Mouse (Mus musculus) forebrain, embryonic 12.5 days (tissue): Measurements from ENCODE around the gene Snx29. TPM values are rescaled to one million over a fixed set of nuclear protein-coding genes. Genes with fewer than 3 reads are reported as not detected.

ENCODE experiments used
- ATAC-seq: fragments of 200-750 bp; cut with Nextera tagmentation; 2 replicates; pipeline ENCODE4 v1.8.0; 2017; ENCODE audit warnings: moderate TSS enrichment; ENCODE audit not compliant: low FRiP score
- H3K27ac ChIP-seq: fragments of 300-500 bp; sonication (generic); 2 replicates; pipeline ENCODE4 v1.5.1; 2016; ENCODE audit warnings: mild to moderate bottlenecking
- H3K27me3 ChIP-seq: fragments of 300-500 bp; sonication (generic); 2 replicates; pipeline ENCODE4 v1.6.1; 2016; ENCODE audit warnings: mild to moderate bottlenecking
- H3K36me3 ChIP-seq: fragments of 300-500 bp; sonication (generic); replicated peaks from 2 replicates; pipeline ENCODE4 v1.6.1; 2016; ENCODE audit warnings: mild to moderate bottlenecking
- H3K4me1 ChIP-seq: fragments of 300-500 bp; sonication (generic); 2 replicates; pipeline ENCODE4 v1.6.1; 2016
- H3K4me2 ChIP-seq: fragments of 300-500 bp; sonication (generic); 2 replicates; pipeline ENCODE4 v1.6.1; 2016; ENCODE audit warnings: mild to moderate bottlenecking, moderate library complexity
- H3K4me3 ChIP-seq: fragments of 300-500 bp; sonication (generic); replicated peaks from 2 replicates; pipeline ENCODE4 v1.5.1; 2016; ENCODE audit warnings: mild to moderate bottlenecking
- H3K9ac ChIP-seq: fragments of 300-500 bp; sonication (generic); 2 replicates; pipeline ENCODE4 v1.6.1; 2016; ENCODE audit warnings: mild to moderate bottlenecking
- H3K9me3 ChIP-seq: fragments of 300-500 bp; sonication (generic); 2 replicates; pipeline ENCODE4 v1.6.1; 2016
- WGBS: fragments of 180-500 bp; shearing (Covaris S2); methylation state at CpG from one replicate; pipeline ENCODE4 v1.1.7; 2016; 5-methylcytosine and 5-hydroxymethylcytosine counted together
- polyA plus RNA-seq: library from polyadenylated mRNA; unstranded; fragments of >200 nt; fragmentation: Nextera tagmentation; extraction: Ambion mirVana; gene quantifications from 2 replicates; pipeline ENCODE4 v1.2.1, GENCODE M21; 2016

The Snx29 gene
- polyA plus RNA-seq, 1 experiment from 2014 or later, result 16.4 TPM

DNA sequence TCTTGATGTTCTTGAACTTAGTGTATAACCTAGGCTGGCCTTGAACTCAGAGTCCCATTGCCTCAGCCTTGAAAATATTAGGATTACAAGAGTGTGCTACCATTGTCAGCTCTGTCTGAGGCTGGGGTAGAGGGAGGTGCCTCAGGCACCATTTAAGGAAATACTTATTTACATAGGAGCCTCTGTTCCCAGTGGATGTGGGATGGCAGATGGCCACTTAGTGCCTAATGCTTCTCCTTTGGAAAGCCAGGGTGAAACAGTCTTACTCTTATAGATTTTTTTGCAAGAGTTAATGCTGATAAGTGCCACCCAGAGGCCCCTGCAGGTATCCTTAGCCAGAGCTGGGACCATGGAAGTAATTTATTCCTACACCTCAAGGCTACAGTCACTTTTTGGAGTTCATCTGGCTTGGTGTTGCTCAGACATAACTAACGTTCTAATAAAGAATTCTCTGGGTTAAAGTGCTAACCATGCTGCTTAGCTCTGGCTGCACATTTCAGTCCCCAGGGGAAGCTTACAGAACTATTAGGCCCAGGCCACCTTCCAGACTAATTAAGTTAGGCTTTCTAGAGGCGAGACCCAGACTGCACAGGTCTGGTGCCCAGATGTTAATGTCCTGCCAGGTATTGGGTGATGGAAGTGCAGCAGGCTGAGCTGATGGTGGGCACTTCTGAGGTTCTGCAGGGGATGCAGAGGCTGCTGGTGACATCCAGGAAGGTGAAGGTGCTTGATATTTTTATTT lies 135.1 kb downstream of the Snx29 start:
- H3K4me2 ChIP-seq, result no peak overlapping the region
- no peaks in the 10 kb centered on the region for H3K27me3 ChIP-seq
- ATAC-seq, result no peak
- no peak overlapping the region for H3K9ac ChIP-seq
- H3K36me3 ChIP-seq, result peaks cover 15% of the 10 kb centered on the region
- H3K4me1 ChIP-seq, result no peaks in the 10 kb centered on the region
- no peak overlapping the region for H3K4me3 ChIP-seq
- H3K27ac ChIP-seq, result no peak overlapping the region
- WGBS, result 61% methylated on average over 2 of the region's 2 CpGs
- H3K9me3 ChIP-seq, result 0 out of 2 replicates have a peak, but pooled peaks cover 7% of the 10 kb centered on the region

DNA sequence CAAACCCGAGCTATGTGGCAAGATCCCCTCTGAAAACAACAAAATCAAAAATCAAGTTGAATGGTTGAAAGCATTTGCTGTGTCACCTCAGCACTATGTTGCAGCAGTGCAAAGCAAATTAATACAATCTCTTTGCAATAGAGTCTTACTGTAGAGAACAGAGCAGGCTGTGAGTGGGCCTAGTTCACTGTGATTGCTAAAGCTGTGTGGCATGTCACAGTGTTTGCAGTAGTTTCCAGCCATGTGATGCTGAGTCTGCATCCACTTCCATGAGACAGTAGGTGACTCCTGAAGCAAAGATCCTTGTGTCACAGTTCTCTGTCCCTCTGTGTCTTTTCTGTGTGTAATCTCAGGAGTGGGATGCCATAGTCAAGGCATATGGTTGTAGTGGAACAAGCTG lies 137.5 kb downstream of the Snx29 start:
- Histone ChIP-seq H3K4me2 (no peak overlapping the region), H3K9ac (no peak overlapping the region)

DNA sequence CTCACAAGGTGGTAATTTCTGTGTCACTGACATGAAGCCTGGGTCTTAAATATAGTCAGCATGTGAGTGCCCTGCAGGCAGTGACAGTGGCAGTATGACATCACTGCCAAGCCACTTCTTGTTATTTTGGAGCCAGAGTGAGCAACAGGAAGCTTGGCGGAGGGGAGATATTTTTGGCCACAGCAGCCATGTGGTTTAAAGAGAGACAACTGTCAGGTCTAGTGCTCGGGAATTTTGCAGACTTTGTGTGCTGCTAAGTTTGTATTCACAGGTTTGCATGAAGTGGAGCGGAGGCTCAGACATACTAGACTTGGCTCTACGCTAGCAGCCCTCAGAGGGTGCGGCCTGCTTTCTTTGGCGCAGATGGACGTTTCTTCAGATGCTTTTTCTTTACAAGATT lies 138.9 kb downstream of the Snx29 start:
- H3K4me1 ChIP-seq, result no peaks in the 10 kb centered on the region
- H3K4me2 ChIP-seq, result no peak overlapping the region
- H3K9ac ChIP-seq, result no peak overlapping the region
- 86% methylated on average over 7 of the region's 7 CpGs for WGBS
- H3K9me3 ChIP-seq, result no peaks in the 10 kb centered on the region
- H3K27ac ChIP-seq, result no peak overlapping the region
- no peak for ATAC-seq
- no peaks in the 10 kb centered on the region for H3K27me3 ChIP-seq
- no peaks in the 10 kb centered on the region for H3K36me3 ChIP-seq
- no peak overlapping the region for H3K4me3 ChIP-seq

More for the DNA sequence above, 137.5 kb downstream of the Snx29 start:
- H3K4me1 ChIP-seq, result no peaks in the 10 kb centered on the region
- H3K27me3 ChIP-seq, result no peaks in the 10 kb centered on the region
- no peak overlapping the region for H3K27ac ChIP-seq
- H3K9me3 ChIP-seq, result no peaks in the 10 kb centered on the region
- ATAC-seq, result no peak
- H3K36me3 ChIP-seq, result 0 out of 2 replicates have a peak, but pooled peaks cover 3% of the 10 kb centered on the region
- WGBS, result 94% methylated on average over 1 of the region's 1 CpGs
- H3K4me3 ChIP-seq, result no peak overlapping the region

DNA sequence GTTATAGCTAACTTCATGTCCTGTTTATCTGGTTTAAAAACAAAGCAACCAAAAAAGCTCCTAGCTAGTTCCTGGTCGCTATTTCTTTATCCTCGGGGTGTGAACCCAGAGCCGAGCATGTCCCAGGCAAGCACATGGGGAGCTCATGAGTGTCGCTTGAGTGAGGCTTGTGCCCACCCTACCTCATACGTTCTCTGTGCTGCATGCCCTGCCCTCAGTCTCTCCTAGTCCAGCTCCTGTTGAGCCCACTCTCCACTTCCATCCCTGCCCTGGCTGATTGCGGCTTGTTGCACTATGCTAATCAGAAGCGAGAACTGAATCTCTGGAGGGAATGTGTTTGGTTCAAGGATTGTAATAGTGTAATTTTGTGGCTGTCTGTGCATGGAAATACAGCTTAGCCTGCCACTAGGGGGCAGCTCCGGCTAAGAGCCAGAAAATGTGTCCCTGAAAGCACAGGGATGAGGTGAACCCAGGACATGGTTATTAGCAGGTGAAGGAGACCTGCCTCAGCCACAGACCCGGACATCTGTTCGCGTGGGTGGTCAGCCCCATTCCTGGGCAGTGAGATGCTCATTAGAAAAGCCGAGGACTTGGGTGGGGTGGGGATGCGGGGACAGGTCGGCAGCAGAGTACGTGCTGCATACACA lies 145.9 kb downstream of the Snx29 start:
- no peaks in the 10 kb centered on the region for H3K9me3 ChIP-seq
- WGBS, result 71% methylated on average over 15 of the region's 15 CpGs
- ATAC-seq, result 0 out of 2 replicates have a peak, but pooled peaks have one; percentile 51
- H3K27ac ChIP-seq, result no peak overlapping the region
- no peak overlapping the region for H3K9ac ChIP-seq
- no peaks in the 10 kb centered on the region for H3K27me3 ChIP-seq
- H3K4me1 ChIP-seq, result no peaks in the 10 kb centered on the region
- no peak overlapping the region for H3K4me2 ChIP-seq
- no peak overlapping the region for H3K4me3 ChIP-seq
- H3K36me3 ChIP-seq, result no peaks in the 10 kb centered on the region

DNA sequence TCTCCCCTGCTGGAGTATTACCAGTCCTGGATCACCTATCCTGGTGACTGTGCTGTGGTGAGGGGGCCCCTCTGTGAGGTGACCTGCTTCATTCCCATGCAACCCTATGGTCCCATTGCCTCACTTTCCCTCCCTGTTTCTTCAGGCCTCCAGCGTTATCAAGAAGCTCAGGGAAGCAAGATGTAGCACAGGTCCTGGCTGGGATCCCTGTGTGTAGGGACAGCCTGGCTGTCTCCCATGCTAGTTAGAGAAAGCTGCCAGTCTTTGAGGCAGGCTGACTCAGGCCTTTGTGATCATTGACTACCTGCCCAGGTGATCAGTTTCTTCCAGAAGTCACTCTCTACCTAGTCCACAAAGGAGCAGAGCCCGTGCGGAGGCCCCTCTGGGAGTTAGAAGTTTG lies 146.8 kb downstream of the Snx29 start:
- 89% methylated on average over 3 of the region's 3 CpGs for WGBS
- Histone ChIP-seq H3K36me3 (no peaks in the 10 kb centered on the region), H3K27ac (no peak overlapping the region), H3K4me3 (no peak overlapping the region), H3K9me3 (no peaks in the 10 kb centered on the region), H3K9ac (no peak overlapping the region), H3K27me3 (no peaks in the 10 kb centered on the region), H3K4me1 (no peaks in the 10 kb centered on the region), H3K4me2 (no peak overlapping the region)
- ATAC-seq, result no peak

DNA sequence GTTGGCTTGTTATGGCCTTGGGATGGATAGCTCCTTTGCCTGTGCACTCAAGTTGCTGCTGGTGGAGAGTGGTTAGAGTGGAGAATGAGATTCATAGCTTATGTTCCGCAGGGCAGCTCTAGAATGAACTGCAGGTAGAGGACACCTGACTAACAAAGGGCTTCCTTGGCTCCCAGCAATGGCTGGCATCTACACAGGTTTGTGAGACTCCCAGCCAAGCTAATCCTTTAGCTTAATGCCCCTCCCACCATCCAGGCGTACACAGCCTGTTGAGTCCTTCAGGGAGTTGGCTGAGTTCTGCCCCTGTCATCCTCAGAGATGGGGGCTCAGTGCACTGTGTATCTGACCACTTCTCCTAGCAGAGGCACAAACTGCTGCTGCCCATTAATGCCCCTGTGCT lies 148.5 kb downstream of the Snx29 start:
- no peaks in the 10 kb centered on the region for H3K4me1 ChIP-seq
- ATAC-seq, result no peak
- no peak overlapping the region for H3K4me2 ChIP-seq
- no peaks in the 10 kb centered on the region for H3K27me3 ChIP-seq
- no peak overlapping the region for H3K4me3 ChIP-seq
- no peak overlapping the region for H3K9ac ChIP-seq
- no peaks in the 10 kb centered on the region for H3K9me3 ChIP-seq
- no peaks in the 10 kb centered on the region for H3K36me3 ChIP-seq
- 66% methylated on average over 2 of the region's 2 CpGs for WGBS
- H3K27ac ChIP-seq, result no peak overlapping the region

DNA sequence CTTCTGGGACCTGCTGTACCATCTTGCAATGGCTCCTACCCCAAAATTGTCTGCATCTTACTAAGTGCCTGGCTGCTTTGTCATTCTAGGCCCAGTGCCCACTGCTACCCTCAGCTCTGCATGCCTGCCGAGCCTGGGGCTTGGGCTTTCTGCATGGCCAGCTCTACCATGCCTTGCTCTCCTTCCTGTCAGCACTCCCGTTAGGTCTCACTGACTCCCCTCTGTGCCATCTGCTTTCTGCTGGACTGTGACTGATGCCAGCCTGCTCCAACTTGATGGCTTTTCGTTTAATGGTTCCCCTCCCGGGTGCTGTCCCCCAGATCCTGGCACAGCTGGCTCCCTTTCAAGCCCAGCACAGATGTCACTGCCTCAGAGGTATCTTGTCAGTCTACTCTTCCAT lies 150.1 kb downstream of the Snx29 start:
- 83% methylated on average over 4 of the region's 4 CpGs for whole genome bisulfite sequencing
- ATAC-seq, result no peak
- H3K4me1 ChIP-seq, result no peaks in the 10 kb centered on the region
- H3K4me2 ChIP-seq, result no peak overlapping the region
- no peaks in the 10 kb centered on the region for H3K27me3 ChIP-seq
- no peak overlapping the region for H3K27ac ChIP-seq
- no peak overlapping the region for H3K4me3 ChIP-seq
- no peaks in the 10 kb centered on the region for H3K9me3 ChIP-seq
- no peaks in the 10 kb centered on the region for H3K36me3 ChIP-seq
- H3K9ac ChIP-seq, result no peak overlapping the region

DNA sequence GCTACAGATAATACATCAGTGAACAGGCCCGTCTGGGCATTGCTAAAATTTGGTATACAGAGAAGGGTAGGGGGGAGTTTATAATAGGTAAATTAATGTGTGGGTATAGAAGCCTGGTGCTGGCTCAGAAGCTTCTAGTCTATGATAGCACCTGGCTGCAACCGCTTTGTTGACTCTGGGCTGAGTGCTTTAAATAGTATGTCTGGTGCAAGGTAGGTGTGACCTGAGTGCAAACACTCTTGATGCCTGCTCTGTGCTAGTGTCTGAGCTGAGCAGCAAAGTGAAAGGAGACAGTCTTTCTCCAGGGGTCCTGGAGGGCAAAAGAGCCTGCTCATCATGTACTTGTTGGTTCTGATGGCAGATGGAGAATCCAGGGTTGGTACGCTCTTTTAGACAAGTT lies 150.8 kb downstream of the Snx29 start:
- H3K4me2 ChIP-seq, result no peak overlapping the region
- no peaks in the 10 kb centered on the region for H3K27me3 ChIP-seq
- no peaks in the 10 kb centered on the region for H3K4me1 ChIP-seq
- H3K27ac ChIP-seq, result no peak overlapping the region
- H3K36me3 ChIP-seq, result no peaks in the 10 kb centered on the region
- WGBS, result 89% methylated on average over 3 of the region's 3 CpGs
- ATAC-seq, result no peak
- no peaks in the 10 kb centered on the region for H3K9me3 ChIP-seq
- no peak overlapping the region for H3K4me3 ChIP-seq
- H3K9ac ChIP-seq, result no peak overlapping the region

DNA sequence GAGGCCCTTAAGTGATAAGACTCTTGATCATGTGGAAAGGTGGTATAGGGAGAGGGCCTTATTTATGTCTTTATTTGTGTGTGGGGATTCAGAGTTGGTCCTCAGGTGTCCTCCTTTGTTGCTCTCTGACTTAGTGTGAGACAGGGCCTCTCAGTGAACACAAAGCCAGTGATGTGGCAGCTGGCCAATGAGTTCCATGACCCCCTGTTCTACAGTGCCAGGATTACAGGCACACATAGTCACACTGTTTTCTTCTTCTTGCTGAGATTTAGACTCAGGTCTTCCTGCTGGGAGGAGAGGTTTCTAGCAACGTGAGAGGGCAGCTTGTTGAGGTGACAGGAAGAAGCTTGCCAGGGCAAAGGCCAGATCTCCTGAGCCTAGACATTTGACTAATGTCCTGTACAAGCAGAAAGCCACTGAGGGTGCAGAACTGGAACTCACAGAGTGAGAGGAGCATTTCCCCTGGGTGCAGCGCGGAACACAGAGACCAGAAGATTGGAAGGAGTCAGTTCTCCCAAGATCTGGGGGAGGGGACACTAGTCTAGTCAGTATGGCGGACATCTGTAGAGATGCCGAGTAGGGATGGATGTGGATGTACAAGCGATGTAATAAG lies 151.3 kb downstream of the Snx29 start:
- Histone ChIP-seq H3K9me3 (no peaks in the 10 kb centered on the region), H3K27ac (no peak overlapping the region), H3K4me2 (no peak overlapping the region), H3K27me3 (no peaks in the 10 kb centered on the region), H3K9ac (no peak overlapping the region), H3K4me3 (no peak overlapping the region), H3K36me3 (no peaks in the 10 kb centered on the region), H3K4me1 (no peaks in the 10 kb centered on the region)
- WGBS, result 82% methylated on average over 6 of the region's 6 CpGs
- ATAC-seq, result no peak

DNA sequence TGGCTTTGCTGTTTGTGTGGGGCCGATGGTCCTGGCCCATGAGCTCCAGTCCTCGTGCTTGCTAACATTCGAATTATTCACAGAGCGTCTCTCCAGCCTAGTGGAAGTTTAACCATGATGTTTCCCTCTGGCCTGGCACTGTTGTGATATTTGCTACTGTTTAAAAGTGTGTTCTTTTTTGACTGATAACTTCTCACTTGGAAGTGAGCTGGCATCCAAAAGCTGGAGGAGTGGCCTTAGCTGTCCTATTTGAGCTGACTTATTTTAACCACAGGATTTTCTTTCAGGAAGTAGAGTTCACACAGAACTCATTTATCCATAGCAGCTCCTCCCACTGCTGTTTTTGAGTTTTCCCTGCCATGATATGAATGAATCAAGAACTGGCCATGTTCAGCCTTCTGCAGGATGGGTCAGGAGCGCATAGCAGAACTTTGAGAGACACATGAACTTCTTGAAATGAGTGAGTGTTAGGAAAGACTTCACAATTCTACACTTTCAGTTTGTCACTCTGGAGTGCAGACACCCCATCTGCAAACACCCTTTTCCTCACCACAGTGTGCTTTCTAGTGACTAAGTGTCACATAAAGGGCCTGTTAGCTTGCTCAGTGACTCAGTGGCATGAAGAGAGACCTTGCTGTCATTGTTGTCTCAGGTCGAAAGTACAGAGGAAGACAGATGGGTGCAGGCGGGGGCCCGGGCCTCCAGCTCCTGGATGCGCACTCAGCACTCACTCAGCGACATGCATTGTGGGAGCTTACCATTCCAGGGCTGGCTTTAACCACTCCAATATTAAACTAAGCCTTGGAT lies 152.6 kb downstream of the Snx29 start:
- H3K9ac ChIP-seq, result no peak overlapping the region
- no peak for ATAC-seq
- no peaks in the 10 kb centered on the region for H3K27me3 ChIP-seq
- no peak overlapping the region for H3K4me3 ChIP-seq
- no peaks in the 10 kb centered on the region for H3K9me3 ChIP-seq
- WGBS, result 85% methylated on average over 10 of the region's 10 CpGs
- H3K4me2 ChIP-seq, result no peak overlapping the region
- H3K4me1 ChIP-seq, result no peaks in the 10 kb centered on the region
- H3K36me3 ChIP-seq, result no peaks in the 10 kb centered on the region
- no peak overlapping the region for H3K27ac ChIP-seq

DNA sequence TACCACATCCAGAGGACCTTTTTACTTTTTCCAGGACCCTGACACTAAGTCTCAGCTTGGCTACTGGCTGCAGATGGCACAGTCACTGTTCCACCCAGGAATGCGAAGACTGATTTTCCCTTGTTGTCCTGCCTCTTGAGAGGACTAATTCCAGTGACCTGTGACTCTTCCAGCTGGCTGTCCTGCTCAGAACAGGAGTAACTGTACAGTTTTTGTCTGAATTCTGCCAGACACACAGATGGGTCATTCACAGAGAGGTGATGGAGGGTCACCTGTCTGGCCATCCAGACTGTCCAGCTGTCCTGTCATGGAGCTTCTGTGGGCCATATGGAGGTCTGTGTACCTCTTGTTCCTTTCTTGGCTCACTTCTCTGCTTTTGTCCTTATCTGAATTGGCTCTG lies 153.6 kb downstream of the Snx29 start:
- Histone ChIP-seq H3K27me3 (no peaks in the 10 kb centered on the region), H3K27ac (no peak overlapping the region), H3K36me3 (no peaks in the 10 kb centered on the region), H3K9ac (no peak overlapping the region), H3K4me1 (no peaks in the 10 kb centered on the region), H3K4me3 (no peak overlapping the region), H3K9me3 (no peaks in the 10 kb centered on the region), H3K4me2 (no peak overlapping the region)
- ATAC-seq, result no peak
- WGBS, result 100% methylated on average over 1 of the region's 1 CpGs

DNA sequence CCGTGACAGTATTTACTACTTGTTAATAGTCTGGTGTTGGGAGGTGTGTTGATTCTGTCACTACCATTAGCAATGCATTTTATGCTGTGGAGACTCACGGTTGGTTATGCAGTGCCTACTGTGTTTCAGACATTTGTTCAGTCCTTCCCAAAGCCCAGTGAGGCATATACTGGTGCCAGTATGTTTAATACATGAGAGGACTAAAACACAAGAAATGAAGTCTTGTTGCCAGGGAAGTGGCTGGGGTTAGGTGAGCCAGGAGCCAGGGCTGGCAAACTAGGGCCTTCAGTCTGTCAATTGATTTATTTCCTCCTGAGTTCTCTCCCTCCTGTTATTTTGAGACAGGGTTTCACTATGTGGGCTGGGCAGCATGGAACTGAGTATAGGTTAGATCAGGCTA lies 154.3 kb downstream of the Snx29 start:
- Histone ChIP-seq H3K4me3 (no peak overlapping the region), H3K4me1 (no peaks in the 10 kb centered on the region), H3K9ac (no peak overlapping the region), H3K4me2 (no peak overlapping the region), H3K36me3 (no peaks in the 10 kb centered on the region), H3K9me3 (no peaks in the 10 kb centered on the region), H3K27me3 (no peaks in the 10 kb centered on the region), H3K27ac (no peak overlapping the region)
- no peak for ATAC-seq
- 82% methylated on average over 2 of the region's 2 CpGs for WGBS
